Mouse (Mus musculus) kidney, postnatal 36 days (tissue): ENCODE measurements around the gene Chchd10.

Experiments
- DNase-seq, 2 experiments: peaks; one replicate each; pipeline ENCODE4 v3.0.0; 2021 to 2022; ENCODE audit warnings: mixed read lengths in 2 of 2

The Chchd10 gene

DNA sequence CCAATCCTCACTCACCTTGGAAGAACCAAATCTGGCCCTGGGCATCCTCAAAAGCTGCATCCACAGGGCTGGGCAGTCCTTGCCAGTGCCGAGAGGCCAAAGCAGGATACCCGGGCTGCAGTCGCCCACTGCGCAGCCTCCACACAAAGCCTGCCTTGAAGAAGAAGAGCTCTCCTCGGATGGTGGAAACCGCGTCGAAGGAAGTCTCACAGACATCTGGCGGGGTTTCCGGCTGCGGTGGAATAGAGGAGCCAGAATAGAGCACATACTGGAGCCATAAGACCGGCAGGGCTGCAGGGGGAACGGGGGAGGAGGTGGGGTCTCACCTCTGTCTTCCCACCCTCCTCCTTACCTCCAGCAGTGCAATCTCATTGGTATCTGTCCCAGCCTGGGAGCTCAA is 6.5 kb upstream of the Chchd10 start:
- DNase-seq, result no peak

- DNase-seq, result peak in 1 of 2 experiments; percentile 57
Measured at GRCm38 (mm10) chr10:75930304-75930703, 2.6 kb upstream of the Chchd10 start.

DNA sequence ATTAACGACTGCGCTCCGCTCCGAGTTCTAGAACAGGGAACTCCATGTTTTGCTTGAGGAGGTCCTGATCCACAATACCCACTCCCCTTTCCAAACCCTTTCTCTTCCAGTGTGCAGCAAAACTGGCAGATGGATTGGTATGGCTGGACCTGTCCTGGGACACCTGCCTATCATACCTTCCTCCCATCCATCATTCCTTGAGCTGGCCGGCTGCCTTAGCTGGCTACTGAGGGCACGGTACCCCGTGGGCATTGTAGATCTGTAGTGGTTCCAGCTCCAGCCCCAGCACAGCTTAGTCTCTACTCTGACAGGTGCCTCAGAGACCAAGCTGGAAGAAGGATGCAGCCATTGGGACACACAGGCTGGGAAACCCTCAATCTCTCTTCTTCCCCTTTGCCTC is 1.6 kb upstream of the Chchd10 start:
- DNase-seq, result no peak

GRCm38 (mm10) chr10:75932081-75932678 is 750 bp upstream of the Chchd10 start:
- peak; percentile 50 to 85 for DNase-seq

GRCm38 (mm10) chr10:75934991-75935390 is 2.1 kb downstream of the Chchd10 start:
- no peak for DNase-seq

DNA sequence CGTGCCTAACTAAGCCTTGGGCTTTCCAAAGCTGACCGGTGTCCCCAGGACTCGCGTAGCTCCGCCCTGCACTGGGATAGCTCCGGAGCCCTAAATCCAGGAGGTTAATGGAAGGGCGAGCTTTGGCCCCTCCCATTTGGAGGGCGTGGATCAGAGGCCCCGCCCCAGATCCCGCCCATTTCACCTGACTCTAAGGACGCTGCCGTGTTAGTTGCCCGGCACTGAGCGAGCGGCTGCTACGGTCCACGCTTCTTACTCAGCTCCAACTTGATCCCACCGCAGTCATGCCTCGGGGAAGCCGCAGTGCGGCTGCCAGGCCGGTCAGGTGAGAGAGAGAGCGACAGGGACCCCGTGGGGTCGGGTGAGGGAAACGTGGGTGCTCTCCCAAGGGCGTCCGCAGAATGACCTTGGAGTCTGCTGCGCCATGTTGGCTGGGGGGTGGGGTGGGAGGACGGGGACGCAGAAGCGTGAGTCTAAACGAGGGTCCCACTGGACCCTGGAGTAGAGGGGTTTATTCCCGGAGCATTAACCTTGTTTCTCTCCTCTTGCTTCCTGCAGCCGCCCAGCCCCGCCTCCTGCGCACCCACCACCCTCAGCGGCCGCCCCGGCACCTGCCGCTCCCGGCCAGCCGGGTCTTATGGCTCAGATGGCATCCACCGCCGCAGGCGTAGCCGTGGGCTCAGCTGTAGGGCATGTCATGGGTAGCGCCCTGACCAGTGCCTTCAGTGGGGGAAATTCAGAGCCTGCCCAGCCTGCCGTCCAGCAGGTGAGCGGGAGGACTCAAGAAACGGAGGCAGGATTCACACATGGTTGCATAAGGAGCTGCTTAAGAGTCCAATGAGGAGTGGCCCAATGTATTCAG is 3.0 kb downstream of the Chchd10 start, which contains the start of gene Mmp11:
Mmp11 (minus strand) TSS at position 817 of the 862 bp plus-strand sequence.
- DNase-seq, result peak; percentile 92 to 93

DNA sequence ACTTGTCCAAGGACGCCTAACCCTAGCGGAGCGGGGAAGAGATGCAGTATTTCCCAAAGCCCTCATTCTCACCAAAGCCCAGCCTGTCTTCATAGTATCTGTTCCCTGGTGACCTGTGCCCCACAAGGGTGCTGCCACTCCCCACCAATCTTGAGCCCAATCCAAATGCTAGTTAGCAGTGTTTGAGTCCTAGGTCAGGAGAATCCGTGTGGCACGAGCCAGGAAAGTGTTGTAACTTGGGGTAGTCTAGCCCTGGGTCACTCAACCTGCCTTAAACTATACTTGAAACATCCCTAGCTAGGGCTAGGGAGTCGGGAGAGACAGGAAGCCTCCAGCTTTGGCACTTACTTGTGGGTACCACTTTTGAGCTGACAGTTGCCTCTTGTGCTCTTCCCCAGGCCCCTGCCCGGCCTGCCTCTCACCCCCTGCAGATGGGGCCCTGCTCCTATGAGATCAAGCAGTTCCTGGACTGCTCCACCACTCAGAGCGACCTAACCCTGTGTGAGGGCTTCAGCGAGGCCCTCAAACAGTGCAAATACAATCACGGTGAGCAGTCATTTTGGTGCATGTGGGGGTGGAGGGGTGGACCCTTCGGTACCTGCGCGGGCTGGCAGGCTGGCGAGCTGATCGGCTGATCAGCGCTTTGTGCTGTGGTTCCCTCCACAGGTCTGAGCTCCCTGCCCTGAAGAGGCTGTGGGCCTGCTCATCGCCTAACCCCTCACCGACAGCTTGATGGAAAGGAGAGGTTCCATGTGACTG is 4.2 kb downstream of the Chchd10 start:
- peak; percentile 44 for DNase-seq

- peak; percentile 32 to 54 for DNase-seq
Measured at GRCm38 (mm10) chr10:75937851-75938643, 5.1 kb downstream of the Chchd10 start.

GRCm38 (mm10) chr10:75939481-75940234 is 6.7 kb downstream of the Chchd10 start:
- DNase-seq, result no peak

- peak; percentile 40 to 48 for DNase-seq
Measured at GRCm38 (mm10) chr10:75940520-75940919, 7.6 kb downstream of the Chchd10 start, which contains the start of gene Gm867. Gene Gm867, minus strand, starts transcription at chr10:75940672.

DNA sequence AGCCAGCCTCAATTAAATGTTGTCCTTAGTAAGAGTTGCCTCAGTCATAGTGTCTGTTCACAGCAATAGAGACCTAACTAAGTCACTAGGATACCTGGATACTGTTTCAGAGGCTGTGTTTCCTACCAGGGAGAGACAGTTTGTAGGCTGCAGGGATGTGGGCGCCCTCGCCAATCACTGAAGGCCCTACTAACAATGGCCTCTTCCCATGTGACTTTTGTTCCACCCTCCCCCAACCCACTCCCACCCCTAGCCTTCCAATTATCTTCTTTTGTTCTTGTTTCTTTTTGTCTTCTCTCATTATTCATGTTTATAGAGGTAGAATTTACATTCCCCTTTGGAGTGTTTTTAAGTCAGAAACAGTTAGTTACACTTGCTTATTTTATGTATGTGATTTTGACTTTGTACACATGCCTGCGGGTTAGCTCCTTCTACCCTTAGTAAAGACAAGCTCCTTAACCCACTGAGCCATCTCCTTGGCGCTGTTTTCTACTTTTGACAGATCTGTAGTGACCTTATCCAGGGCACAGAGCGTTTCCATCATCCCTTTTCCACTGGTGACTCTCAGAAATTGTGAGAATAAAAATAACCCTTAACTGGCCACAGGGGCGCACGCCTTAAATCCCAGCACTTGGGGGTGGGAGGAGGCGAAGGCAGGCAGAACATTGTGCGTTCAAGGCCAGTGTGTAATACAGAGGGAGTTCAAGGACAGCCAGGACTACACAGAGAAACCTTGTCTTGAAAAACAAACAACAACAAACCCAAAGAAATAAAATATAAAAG is 8.3 kb downstream of the Chchd10 start:
- no peak for DNase-seq

DNA sequence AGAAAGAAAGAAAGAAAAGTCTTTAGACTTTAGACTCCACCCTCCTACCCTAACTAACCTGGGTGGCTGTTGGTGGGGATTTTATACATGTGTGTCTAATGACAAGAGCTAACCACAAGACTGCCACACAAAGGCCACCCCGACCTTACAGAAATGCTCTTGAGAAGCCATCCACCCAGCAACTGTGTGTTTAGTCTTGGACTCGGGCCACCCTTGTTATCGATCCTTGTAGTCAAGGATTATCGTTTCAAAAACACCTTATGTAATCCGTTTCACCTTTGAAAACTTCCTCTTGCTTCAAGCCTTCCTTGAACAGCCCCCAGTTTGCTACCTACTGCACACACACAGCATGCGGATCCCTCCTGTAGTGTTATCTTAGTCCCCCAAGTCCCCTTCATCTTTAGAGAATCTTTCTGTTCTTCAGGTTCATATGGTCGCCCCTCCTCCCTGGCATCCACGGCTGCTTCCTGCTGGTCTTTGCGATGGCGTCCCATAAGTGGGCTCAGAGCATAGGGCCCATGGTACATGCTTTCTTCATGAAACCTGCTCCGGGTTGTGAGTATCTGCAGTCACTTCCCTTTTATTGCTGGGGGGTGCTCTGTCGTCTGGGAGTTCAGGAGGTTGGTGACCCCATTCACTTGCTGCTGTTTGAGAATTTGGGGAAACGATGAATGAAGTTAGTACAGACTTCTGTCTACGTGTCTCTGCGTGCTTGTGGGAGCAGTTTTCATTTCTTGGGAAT is 10.0 kb downstream of the Chchd10 start, which contains the start of gene Vpreb3:
Vpreb3 (plus strand) TSS at position 322 of the 742 bp plus-strand sequence.
- no peak for DNase-seq

GRCm38 (mm10) chr10:75944066-75944772 is 11.3 kb downstream of the Chchd10 start:
- DNase-seq, result peak; percentile 43 to 56

GRCm38 (mm10) chr10:75945213-75945612 is 12.3 kb downstream of the Chchd10 start:
- peak in 1 of 2 experiments; percentile 0 for DNase-seq

- DNase-seq, result no peak
Measured at GRCm38 (mm10) chr10:75945896-75946295, 13.0 kb downstream of the Chchd10 start.

DNA sequence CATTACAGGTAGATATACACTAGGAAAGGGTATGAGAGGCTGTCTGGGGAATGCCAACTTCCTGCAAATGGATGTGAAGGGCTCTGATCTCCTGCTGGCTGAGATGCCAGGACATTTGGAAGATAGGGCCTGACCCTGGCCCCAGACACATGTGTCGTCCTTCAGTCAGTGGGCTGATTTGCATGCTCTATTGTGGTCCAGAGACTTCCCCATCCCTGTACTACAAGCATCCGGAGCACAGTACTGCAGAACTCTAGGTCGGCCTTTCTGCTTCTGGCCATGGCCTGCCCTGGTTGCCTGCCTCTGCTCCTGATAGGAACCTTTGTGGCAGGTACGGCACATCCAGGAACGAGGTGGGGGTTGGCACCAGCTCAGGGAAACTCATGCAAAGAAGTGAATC is 15.1 kb downstream of the Chchd10 start:
- DNase-seq, result no peak

GRCm38 (mm10) chr10:75949053-75950045 is 16.4 kb downstream of the Chchd10 start:
- peak; percentile 30 to 34 for DNase-seq

DNA sequence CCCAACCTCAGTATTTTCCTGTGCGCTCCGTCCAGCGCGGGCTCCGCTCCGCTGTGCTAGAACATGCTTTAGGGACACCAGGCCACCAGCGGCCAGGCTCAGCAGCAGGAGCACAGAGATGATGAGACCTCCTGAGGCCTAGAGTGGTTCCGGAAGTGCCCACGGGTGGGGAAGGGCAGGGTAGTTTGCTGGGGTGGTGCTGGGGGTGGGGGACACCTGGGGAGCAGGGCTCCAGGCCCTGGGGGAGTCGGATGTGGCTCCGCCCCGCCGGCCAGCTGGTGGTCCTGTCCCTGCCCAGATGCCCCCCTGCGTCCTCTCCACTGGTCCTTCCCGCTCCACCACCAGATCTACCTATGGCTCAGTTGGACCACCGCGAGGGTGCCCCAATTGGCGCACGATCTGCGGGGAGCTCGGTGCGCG is 17.9 kb downstream of the Chchd10 start:
- peak; percentile 34 to 53 for DNase-seq
